Mouse (Mus musculus) heart, postnatal 0 days (tissue): ENCODE measurements around the gene Pepd. TPM values are rescaled to one million over a fixed set of nuclear protein-coding genes. Genes with fewer than 3 reads are reported as not detected.

Experiments
- ATAC-seq: fragments of 200-750 bp; cut with Nextera tagmentation; 2 replicates; pipeline ENCODE4 v1.8.0; 2017; ENCODE audit warnings: low read depth, moderate number of reproducible peaks, moderate library complexity; ENCODE audit not compliant: insufficient read depth
- DNase-seq: peaks from one replicate; pipeline ENCODE4 v3.0.0-alpha.2; 2016; ENCODE audit warnings: low spot score
- H3K27ac ChIP-seq: fragments of 300-500 bp; sonication (generic); 2 replicates; pipeline ENCODE4 v1.5.1; 2014; ENCODE audit warnings: low read depth, mild to moderate bottlenecking
- H3K27me3 ChIP-seq: fragments of 300-500 bp; sonication (generic); 2 replicates; pipeline ENCODE4 v1.6.1; 2014; ENCODE audit warnings: low read length, mixed read lengths; ENCODE audit not compliant: control insufficient read depth, insufficient read depth
- H3K36me3 ChIP-seq: fragments of 300-500 bp; sonication (generic); replicated peaks from 2 replicates; pipeline ENCODE4 v1.6.1; 2014; ENCODE audit warnings: low read length, mixed read lengths; ENCODE audit not compliant: control insufficient read depth, insufficient read depth
- H3K4me1 ChIP-seq: fragments of 300-500 bp; sonication (generic); 2 replicates; pipeline ENCODE4 v1.6.1; 2014; ENCODE audit warnings: antibody characterized with exemption; ENCODE audit not compliant: control insufficient read depth, insufficient read depth
- H3K4me2 ChIP-seq: fragments of 300-500 bp; sonication (generic); 2 replicates; pipeline ENCODE4 v1.6.1; 2014; ENCODE audit warnings: low read depth, mild to moderate bottlenecking, low read length, moderate library complexity
- H3K4me3 ChIP-seq: fragments of 300-500 bp; sonication (generic); 2 replicates; pipeline ENCODE4 v1.5.1; 2014; ENCODE audit warnings: low read depth, low read length
- H3K9ac ChIP-seq: fragments of 300-500 bp; sonication (generic); replicated peaks from 2 replicates; pipeline ENCODE4 v1.6.1; 2014; ENCODE audit warnings: low read depth, low read length, mixed read lengths
- H3K9me3 ChIP-seq: fragments of 300-500 bp; sonication (generic); replicated peaks from 2 replicates; pipeline ENCODE4 v1.6.1; 2016; ENCODE audit warnings: low read length; ENCODE audit not compliant: control insufficient read depth
- CTCF ChIP-seq: IDR thresholded peaks from 2 replicates; pipeline ENCODE4 v1.5.1; 2016; ENCODE audit warnings: antibody characterized with exemption, control low read depth, low read depth
- EP300 ChIP-seq: IDR thresholded peaks from 2 replicates; pipeline ENCODE4 v1.6.1; 2016; ENCODE audit warnings: antibody characterized with exemption, low read depth
- WGBS: fragments of 180-500 bp; shearing (Covaris S2); extraction: QIAGEN DNeasy Blood & Tissue Kit; methylation state at CpG from one replicate; pipeline ENCODE4 v1.1.7; 2014; 5-methylcytosine and 5-hydroxymethylcytosine counted together
- polyA plus RNA-seq: library from polyadenylated mRNA; unstranded; fragments of >200 nt; fragmentation: Nextera tagmentation; extraction: Ambion mirVana; gene quantifications from 2 replicates; pipeline ENCODE4 v1.2.1, GENCODE M21; 2015
- total RNA-seq: library from RNA; depleted of rRNA; stranded (reverse); fragments of >200 nt; gene quantifications from 2 replicates; pipeline ENCODE4 v1.2.3, GENCODE M21; 2014; ENCODE audit warnings: low replicate concordance

The Pepd gene
- total and polyA plus RNA-seq, 2 experiments from 2014 or later = 37.1 to 43.0 TPM

- Histone ChIP-seq H3K36me3 (no peaks in the 10 kb centered on the region), H3K9me3 (no peaks in the 10 kb centered on the region), H3K27ac (no peak overlapping the region), H3K9ac (no peak overlapping the region), H3K27me3 (no peaks in the 10 kb centered on the region), H3K4me3 (no peak overlapping the region), H3K4me2 (no peak overlapping the region), H3K4me1 (no peaks in the 10 kb centered on the region)
- DNase-seq (no peak), ATAC-seq (no peak)
- TF ChIP-seq CTCF = no peak
- TF ChIP-seq EP300 = no peak
- WGBS = 65% methylated on average over 6 of the region's 6 CpGs
Measured at GRCm38 (mm10) chr7:34888441-34888840, 23.7 kb upstream of the Pepd start.

GRCm38 (mm10) chr7:34888891-34889290 lies 23.3 kb upstream of the Pepd start:
- DNase-seq (no peak), ATAC-seq (no peak)
- H3K27ac ChIP-seq = no peak overlapping the region
- no peak overlapping the region for H3K9ac ChIP-seq
- H3K36me3 ChIP-seq = no peaks in the 10 kb centered on the region
- H3K4me1 ChIP-seq = no peaks in the 10 kb centered on the region
- TF ChIP-seq EP300 (no peak), CTCF (no peak)
- WGBS = 65% methylated on average over 12 of the region's 12 CpGs
- H3K9me3 ChIP-seq = no peaks in the 10 kb centered on the region
- H3K4me2 ChIP-seq = no peak overlapping the region
- H3K4me3 ChIP-seq = no peak overlapping the region
- no peaks in the 10 kb centered on the region for H3K27me3 ChIP-seq

DNA sequence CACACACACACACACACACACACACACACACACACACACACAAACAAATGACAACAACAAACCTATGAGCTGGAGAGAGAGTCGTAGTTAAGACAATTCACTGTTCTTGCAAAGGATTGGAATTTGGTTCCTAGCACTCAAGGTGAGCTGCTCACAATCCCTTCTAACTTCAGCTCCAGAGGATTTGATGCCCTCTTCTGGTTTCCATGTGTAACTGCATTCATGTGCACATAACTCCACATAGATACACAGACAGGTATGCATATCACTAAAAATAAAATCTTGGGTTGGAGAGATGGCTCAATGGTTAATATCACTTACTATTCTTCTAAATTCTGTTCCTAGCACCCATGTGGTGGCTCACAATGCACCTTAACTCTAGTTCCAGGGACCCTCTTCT lies 19.3 kb upstream of the Pepd start:
- Histone ChIP-seq H3K9me3 (no peaks in the 10 kb centered on the region), H3K36me3 (no peaks in the 10 kb centered on the region), H3K27ac (no peak overlapping the region), H3K9ac (no peak overlapping the region), H3K4me1 (no peaks in the 10 kb centered on the region), H3K4me2 (no peak overlapping the region), H3K27me3 (no peaks in the 10 kb centered on the region), H3K4me3 (no peak overlapping the region)
- no peak for TF ChIP-seq CTCF
- no peak for TF ChIP-seq EP300
- WGBS = 95% methylated on average over 1 of the region's 1 CpGs
- ATAC-seq = no peak
- no peak for DNase-seq

DNA sequence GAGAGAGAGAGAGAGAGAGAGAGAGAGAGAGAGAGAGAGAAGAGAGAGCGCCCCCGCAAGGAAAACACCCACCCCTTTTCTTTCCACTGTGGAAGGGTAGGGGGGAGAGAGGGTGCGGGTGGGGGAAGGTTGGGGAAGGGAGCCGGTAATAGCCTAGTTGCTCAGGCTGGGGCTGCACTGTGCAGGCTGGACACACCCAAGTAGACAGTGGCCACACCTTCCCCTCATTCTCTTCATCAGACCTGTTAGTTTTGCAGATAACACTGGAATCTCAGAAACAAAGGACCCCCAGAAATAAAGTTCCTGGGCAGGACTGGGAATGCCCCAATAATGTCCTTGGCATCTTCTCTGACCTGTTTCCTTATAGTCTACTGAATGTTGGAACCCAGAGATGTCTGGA lies 15.7 kb upstream of the Pepd start:
- 72% methylated on average over 4 of the region's 4 CpGs for WGBS
- no peak for TF ChIP-seq EP300
- TF ChIP-seq CTCF = no peak
- no peak overlapping the region for H3K4me2 ChIP-seq
- H3K9me3 ChIP-seq = no peaks in the 10 kb centered on the region
- H3K4me3 ChIP-seq = no peak overlapping the region
- ATAC-seq (no peak), DNase-seq (no peak)
- H3K36me3 ChIP-seq = no peaks in the 10 kb centered on the region
- no peak overlapping the region for H3K27ac ChIP-seq
- H3K4me1 ChIP-seq = no peaks in the 10 kb centered on the region
- H3K27me3 ChIP-seq = no peaks in the 10 kb centered on the region
- H3K9ac ChIP-seq = no peak overlapping the region

GRCm38 (mm10) chr7:34897058-34897457 lies 15.1 kb upstream of the Pepd start:
- ATAC-seq (no peak), DNase-seq (no peak)
- Histone ChIP-seq H3K4me3 (no peak overlapping the region), H3K9me3 (no peaks in the 10 kb centered on the region), H3K4me1 (no peaks in the 10 kb centered on the region), H3K4me2 (no peak overlapping the region), H3K27me3 (no peaks in the 10 kb centered on the region), H3K9ac (no peak overlapping the region), H3K36me3 (no peaks in the 10 kb centered on the region), H3K27ac (no peak overlapping the region)
- 0% methylated on average over 1 of the region's 1 CpGs for WGBS
- TF ChIP-seq CTCF (no peak), EP300 (no peak)
